Mouse (Mus musculus) limb, embryonic 12.5 days (tissue): ENCODE data around the gene Mroh2b. TPM values are rescaled to one million over a fixed set of nuclear protein-coding genes. Genes with fewer than 3 reads are reported as not detected.

Source experiments
- ATAC-seq: fragments of 200-750 bp; cut with Nextera tagmentation; 2 replicates; pipeline ENCODE4 v1.8.0; 2017; ENCODE audit warnings: low read depth, moderate TSS enrichment; ENCODE audit not compliant: insufficient number of reproducible peaks, insufficient read depth, low FRiP score, low TSS enrichment
- H3K27ac ChIP-seq: fragments of 300-500 bp; sonication (generic); 2 replicates; pipeline ENCODE4 v1.5.1; 2016; ENCODE audit warnings: mild to moderate bottlenecking, moderate library complexity
- H3K27me3 ChIP-seq: fragments of 300-500 bp; sonication (generic); 2 replicates; pipeline ENCODE4 v1.6.1; 2016; ENCODE audit warnings: mild to moderate bottlenecking, moderate library complexity
- H3K36me3 ChIP-seq: fragments of 300-500 bp; sonication (generic); 2 replicates; pipeline ENCODE4 v1.6.1; 2016; ENCODE audit warnings: mild to moderate bottlenecking, moderate library complexity
- H3K4me1 ChIP-seq: fragments of 300-500 bp; sonication (generic); replicated peaks from 2 replicates; pipeline ENCODE4 v1.6.1; 2016
- H3K4me2 ChIP-seq: fragments of 300-500 bp; sonication (generic); 2 replicates; pipeline ENCODE4 v1.6.1; 2016; ENCODE audit warnings: mild to moderate bottlenecking, moderate library complexity
- H3K4me3 ChIP-seq: fragments of 300-500 bp; sonication (generic); replicated peaks from 2 replicates; pipeline ENCODE4 v1.5.1; 2016; ENCODE audit warnings: mild to moderate bottlenecking
- H3K9ac ChIP-seq: fragments of 300-500 bp; sonication (generic); replicated peaks from 2 replicates; pipeline ENCODE4 v1.6.1; 2016; ENCODE audit warnings: mild to moderate bottlenecking, moderate library complexity
- H3K9me3 ChIP-seq: fragments of 300-500 bp; sonication (generic); 2 replicates; pipeline ENCODE4 v1.6.1; 2016; ENCODE audit warnings: mild to moderate bottlenecking, moderate library complexity
- WGBS: fragments of 180-500 bp; shearing (Covaris S2); methylation state at CpG from one replicate; pipeline ENCODE4 v1.1.7; 2016; 5-methylcytosine and 5-hydroxymethylcytosine counted together
- polyA plus RNA-seq: library from polyadenylated mRNA; unstranded; fragments of >200 nt; fragmentation: Nextera tagmentation; extraction: Ambion mirVana; gene quantifications from 2 replicates; pipeline ENCODE4 v1.2.1, GENCODE M21; 2016

The Mroh2b gene
- polyA plus RNA-seq, result not detected in 2 replicates

DNA sequence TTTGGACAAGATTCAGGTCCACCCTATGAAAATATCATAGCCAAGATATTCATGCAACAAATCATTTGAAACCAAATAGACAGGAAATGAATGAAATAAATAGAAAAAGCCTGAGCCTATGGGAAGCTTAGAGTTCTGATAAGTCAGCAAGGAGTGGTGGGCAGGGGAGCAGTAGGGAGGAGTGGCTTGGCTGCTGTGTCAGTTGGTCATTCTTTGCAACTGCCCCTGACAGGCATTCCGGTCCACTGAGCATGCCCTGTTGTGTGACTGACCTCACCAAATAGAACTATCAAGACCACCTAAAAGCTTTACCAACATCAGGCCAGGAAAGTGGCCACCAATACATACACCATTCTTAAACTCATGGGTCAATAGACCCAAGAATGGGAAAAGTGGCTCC lies at the start of gene Mroh2b:
Gene Mroh2b (plus strand): TSS at position 301 of the 400 bp plus-strand sequence.
- Histone ChIP-seq H3K36me3 (no peaks in the 10 kb centered on the region), H3K27ac (no peak within 1 kb of the TSS), H3K9ac (no peak within 1 kb of the TSS), H3K4me2 (no peak within 1 kb of the TSS), H3K4me3 (no peak within 1 kb of the TSS), H3K4me1 (no peaks in the 10 kb centered on the region), H3K9me3 (no peaks in the 10 kb centered on the region), H3K27me3 (no peaks in the 10 kb centered on the region)
- WGBS, result 73% methylated on average over 1 of the region's 1 CpGs
- ATAC-seq, result no peak

DNA sequence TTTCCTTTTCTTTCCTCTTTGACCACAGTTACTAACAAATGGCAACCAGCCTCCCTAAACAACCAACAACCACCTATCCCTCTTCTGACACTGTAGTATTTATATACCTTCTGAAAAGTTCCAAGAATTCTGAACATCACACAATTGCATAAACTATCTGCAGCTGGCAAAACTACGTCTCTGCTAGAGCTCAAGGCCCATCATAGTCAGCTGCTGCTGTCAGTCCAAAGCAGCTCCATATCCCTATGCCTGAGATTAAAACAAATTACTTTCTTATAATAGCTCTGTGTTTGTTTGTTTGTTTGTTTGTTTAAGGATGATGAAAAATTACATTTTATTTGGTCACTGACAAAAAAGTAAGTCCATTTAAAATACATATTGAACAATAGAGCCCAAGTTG lies 48.5 kb upstream of the Mroh2b start:
- 97% methylated on average over 1 of the region's 1 CpGs for WGBS
- no peak overlapping the region for H3K27ac ChIP-seq
- no peak overlapping the region for H3K4me2 ChIP-seq

DNA sequence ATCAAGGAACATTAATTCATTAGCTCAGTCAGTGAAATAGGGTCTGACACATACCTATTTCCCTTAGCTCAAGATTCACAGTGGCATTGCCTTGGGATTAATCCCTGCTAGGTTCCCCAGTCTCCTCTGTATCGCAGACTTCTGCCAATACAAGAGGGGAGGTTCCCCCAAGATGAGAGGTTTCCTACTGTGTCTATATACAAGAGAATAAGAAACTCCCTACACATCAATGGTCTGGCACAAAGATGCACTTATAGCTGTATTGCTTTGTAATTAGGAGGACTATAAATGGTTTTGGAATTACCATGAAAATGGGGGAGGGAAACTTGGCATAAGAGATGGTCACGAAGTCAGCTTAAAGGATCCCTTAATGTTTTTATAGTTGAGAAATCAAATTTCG lies 3.6 kb upstream of the Mroh2b start:
- Histone ChIP-seq H3K4me2 (no peak overlapping the region), H3K27ac (no peak overlapping the region), H3K9me3 (no peaks in the 10 kb centered on the region), H3K27me3 (no peaks in the 10 kb centered on the region), H3K9ac (no peak overlapping the region), H3K4me3 (no peak overlapping the region), H3K36me3 (no peaks in the 10 kb centered on the region), H3K4me1 (no peaks in the 10 kb centered on the region)
- no peak for ATAC-seq
- WGBS, result 69% methylated on average over 3 of the region's 3 CpGs

More for the DNA sequence above, 48.5 kb upstream of the Mroh2b start:
- Histone ChIP-seq H3K9me3 (no peaks in the 10 kb centered on the region), H3K27me3 (no peaks in the 10 kb centered on the region), H3K4me3 (no peak overlapping the region), H3K36me3 (no peaks in the 10 kb centered on the region), H3K9ac (no peak overlapping the region), H3K4me1 (no peaks in the 10 kb centered on the region)
- no peak for ATAC-seq

- H3K4me2 ChIP-seq, result no peak overlapping the region
- no peak overlapping the region for H3K27ac ChIP-seq
- H3K9ac ChIP-seq, result no peak overlapping the region
- H3K4me1 ChIP-seq, result no peaks in the 10 kb centered on the region
- H3K36me3 ChIP-seq, result no peaks in the 10 kb centered on the region
- no peak overlapping the region for H3K4me3 ChIP-seq
- ATAC-seq, result no peak
- H3K9me3 ChIP-seq, result no peaks in the 10 kb centered on the region
- 85% methylated on average over 8 of the region's 8 CpGs for WGBS
- no peaks in the 10 kb centered on the region for H3K27me3 ChIP-seq
These were observed 36.2 kb downstream of the Mroh2b start for GRCm38 (mm10) chr15:4934731-4935130.

- H3K9me3 ChIP-seq, result no peaks in the 10 kb centered on the region
- no peak overlapping the region for H3K9ac ChIP-seq
- H3K27me3 ChIP-seq, result no peaks in the 10 kb centered on the region
- no peak overlapping the region for H3K27ac ChIP-seq
- no peak overlapping the region for H3K4me2 ChIP-seq
- no peak overlapping the region for H3K4me3 ChIP-seq
- 93% methylated on average over 1 of the region's 1 CpGs for WGBS
- no peaks in the 10 kb centered on the region for H3K36me3 ChIP-seq
- no peak for ATAC-seq
- no peaks in the 10 kb centered on the region for H3K4me1 ChIP-seq
These were observed 74.8 kb downstream of the Mroh2b start for GRCm38 (mm10) chr15:4973355-4973754.

DNA sequence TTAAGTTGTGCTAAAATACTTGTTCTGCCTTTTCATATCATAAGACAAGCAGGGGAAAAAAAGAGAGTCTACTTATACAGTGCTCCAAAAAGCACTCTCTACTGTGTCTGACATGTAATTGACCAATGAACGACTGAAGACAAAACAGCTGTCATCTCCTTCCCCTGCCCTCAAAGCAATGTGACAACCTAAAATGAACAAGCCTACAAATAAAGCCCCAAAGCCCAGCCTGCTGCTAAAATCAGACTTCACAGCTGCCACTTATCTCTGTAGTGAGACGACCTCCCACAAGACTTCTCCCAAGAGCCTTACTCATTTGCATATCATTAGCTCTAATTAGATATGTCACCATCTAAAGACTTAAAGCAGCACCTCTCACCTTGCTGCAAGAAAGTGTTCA lies 104.4 kb downstream of the Mroh2b start:
- no peaks in the 10 kb centered on the region for H3K4me1 ChIP-seq
- H3K27me3 ChIP-seq, result no peaks in the 10 kb centered on the region
- no peak overlapping the region for H3K4me3 ChIP-seq
- H3K9ac ChIP-seq, result no peak overlapping the region
- 65% methylated on average over 2 of the region's 2 CpGs for WGBS
- ATAC-seq, result no peak
- H3K4me2 ChIP-seq, result no peak overlapping the region
- H3K36me3 ChIP-seq, result no peaks in the 10 kb centered on the region
- no peaks in the 10 kb centered on the region for H3K9me3 ChIP-seq
- H3K27ac ChIP-seq, result no peak overlapping the region

- Histone ChIP-seq H3K27me3 (no peaks in the 10 kb centered on the region), H3K4me3 (no peak overlapping the region), H3K4me2 (no peak overlapping the region), H3K9ac (no peak overlapping the region), H3K36me3 (no peaks in the 10 kb centered on the region), H3K27ac (no peak overlapping the region), H3K4me1 (no peaks in the 10 kb centered on the region), H3K9me3 (no peaks in the 10 kb centered on the region)
- no peak for ATAC-seq
- WGBS, result 83% methylated on average over 6 of the region's 6 CpGs
These were observed 105.1 kb downstream of the Mroh2b start for GRCm38 (mm10) chr15:5003503-5004196.

DNA sequence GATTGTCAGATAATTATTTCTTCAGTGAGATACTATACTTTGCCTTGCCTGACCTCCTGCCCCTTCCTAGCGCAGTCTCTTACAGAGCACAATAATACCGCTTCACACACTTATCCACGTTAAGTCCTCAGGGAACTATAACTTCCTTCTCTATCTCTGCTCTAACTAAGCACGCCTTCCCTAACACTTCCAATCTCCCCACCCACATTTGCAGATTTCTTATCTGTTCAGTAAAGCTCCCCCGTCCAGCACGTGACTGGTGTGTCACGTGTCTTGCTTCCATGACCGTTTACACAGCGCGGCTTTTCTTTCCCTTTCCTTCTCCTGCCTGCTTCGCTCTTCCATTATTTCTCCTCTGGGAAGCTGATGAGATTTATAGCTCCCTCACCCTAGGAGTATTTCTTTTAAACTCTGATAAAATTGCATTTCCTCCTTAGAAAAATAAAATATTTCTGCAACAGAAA lies 111.1 kb downstream of the Mroh2b start:
- Histone ChIP-seq H3K9me3 (no peaks in the 10 kb centered on the region), H3K36me3 (no peaks in the 10 kb centered on the region), H3K27ac (no peak overlapping the region), H3K4me1 (no peaks in the 10 kb centered on the region), H3K9ac (no peak overlapping the region), H3K27me3 (no peaks in the 10 kb centered on the region), H3K4me3 (no peak overlapping the region), H3K4me2 (no peak overlapping the region)
- WGBS, result 76% methylated on average over 11 of the region's 11 CpGs
- ATAC-seq, result no peak

Other genes starting within 250 kb of the Mroh2b start
- not detected in 2 replicates for gene C6, start 171.6 kb upstream of the Mroh2b start, polyA plus RNA-seq
- not detected in 2 replicates for gene C7, start 165.0 kb downstream of the Mroh2b start, polyA plus RNA-seq
- 0.70 and 0.73 TPM in 2 replicates for gene Card6, start 209.8 kb downstream of the Mroh2b start, polyA plus RNA-seq
- gene Rpl37, start 217.9 kb downstream of the Mroh2b start, polyA plus RNA-seq, result 582 and 603 TPM in 2 replicates
- 16.1 and 17.5 TPM in 2 replicates for gene Prkaa1, start 245.1 kb downstream of the Mroh2b start, polyA plus RNA-seq